Comparison of ENCODE assay signal across 9 mouse cellular contexts in the genomic region with DNA sequence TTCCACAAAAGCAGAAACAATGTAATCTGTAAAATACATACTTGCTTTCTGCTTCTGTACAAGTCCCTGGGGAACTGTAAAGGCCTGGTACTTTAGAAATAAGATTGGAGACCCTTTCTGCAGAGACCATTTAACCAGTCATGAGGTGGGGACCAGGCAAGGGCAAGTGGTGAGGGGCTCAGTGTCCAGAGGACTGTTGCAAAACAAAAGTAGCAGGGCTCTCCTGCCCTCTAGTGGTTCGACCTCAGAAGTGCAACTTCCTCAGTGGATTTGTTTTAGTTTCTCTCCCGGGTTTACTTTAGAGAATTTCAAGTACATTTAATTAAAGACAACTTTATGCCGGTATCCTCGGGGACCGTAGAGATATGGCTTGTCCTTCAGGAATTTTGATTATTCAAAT.
A peak's percentile ranks its signal among the peaks of the same experiment; 100 is the strongest.
DNase-seq lines count a peak whose midpoint lies in the region; ATAC-seq lines count a peak whose summit lies in the region.
"Had no signal": no experiment of that assay in that cellular context is flagged by ENCODE, and none has a peak within 500 bp of the region (broad histone marks: within the 10 kb centered on the region; RNA-seq: fewer than 3 reads in every experiment).

No protein-coding gene starts in this region.

- H3K4me1 ChIP-seq in forebrain, embryonic 13.5 days: 0 out of 2 replicates have a peak, but pooled peaks cover 5% of the 10 kb centered on the region
- H3K4me1 ChIP-seq in kidney, embryonic 16.5 days (ENCODE audit: insufficient read depth, low read length): 0 out of 2 replicates have a peak, but pooled peaks cover 4% of the 10 kb centered on the region
- no peaks in the 10 kb centered on the region for H3K4me1 ChIP-seq in liver, embryonic 11.5 days (replicated peaks; ENCODE audit: control insufficient read depth, insufficient read depth, low read length)
- H3K4me1 ChIP-seq: megakaryocyte, embryonic 14.5 days had no signal

- peak; percentile 76; the same call in 1 of the 2 replicates for ATAC-seq in forebrain, embryonic 13.5 days
- peak; percentile 72; the same call in 1 of the 2 replicates for ATAC-seq in kidney, embryonic 16.5 days (ENCODE audit: low FRiP score, low TSS enrichment)
- ATAC-seq in liver, embryonic 11.5 days (replicated peaks; ENCODE audit: low FRiP score): no peak

- no peak overlapping the region for H3K9ac ChIP-seq in forebrain, embryonic 13.5 days
- no peak overlapping the region for H3K9ac ChIP-seq in kidney, embryonic 16.5 days (replicated peaks; ENCODE audit: low read length)
- H3K9ac ChIP-seq in liver, embryonic 11.5 days (ENCODE audit: low read depth, low read length): no peak overlapping the region

- H3K36me3 ChIP-seq in forebrain, embryonic 13.5 days (ENCODE audit: poor library complexity, severe bottlenecking): no peaks in the 10 kb centered on the region
- H3K36me3 ChIP-seq in kidney, embryonic 16.5 days (ENCODE audit: insufficient read depth, low read length): no peaks in the 10 kb centered on the region
- no peaks in the 10 kb centered on the region for H3K36me3 ChIP-seq in liver, embryonic 11.5 days (ENCODE audit: control insufficient read depth, insufficient read depth, low read length)

- no peak overlapping the region for H3K27ac ChIP-seq in forebrain, embryonic 13.5 days
- no peak overlapping the region for H3K27ac ChIP-seq in kidney, embryonic 16.5 days (ENCODE audit: low read length)
- H3K27ac ChIP-seq in liver, embryonic 11.5 days (ENCODE audit: low read depth, low read length): no peak overlapping the region

- H3K4me3 ChIP-seq in forebrain, embryonic 13.5 days: no peak overlapping the region
- no peak overlapping the region for H3K4me3 ChIP-seq in kidney, embryonic 16.5 days (ENCODE audit: low read length)
- no peak overlapping the region for H3K4me3 ChIP-seq in liver, embryonic 11.5 days (ENCODE audit: low read depth, low read length)
- H3K4me3 ChIP-seq: megakaryocyte, embryonic 14.5 days had no signal

- H3K9me3 ChIP-seq in forebrain, embryonic 13.5 days (replicated peaks): no peaks in the 10 kb centered on the region
- no peaks in the 10 kb centered on the region for H3K9me3 ChIP-seq in kidney, embryonic 16.5 days (ENCODE audit: low read length)
- no peaks in the 10 kb centered on the region for H3K9me3 ChIP-seq in liver, embryonic 11.5 days (ENCODE audit: control insufficient read depth, low read length)
- H3K9me3 ChIP-seq: megakaryocyte, embryonic 14.5 days had no signal

- no peaks in the 10 kb centered on the region for H3K27me3 ChIP-seq in forebrain, embryonic 13.5 days
- H3K27me3 ChIP-seq in kidney, embryonic 16.5 days (ENCODE audit: insufficient read depth, low read length): no peaks in the 10 kb centered on the region
- no peaks in the 10 kb centered on the region for H3K27me3 ChIP-seq in liver, embryonic 11.5 days (replicated peaks; ENCODE audit: control insufficient read depth, insufficient read depth, low read length)
- H3K27me3 ChIP-seq: megakaryocyte, embryonic 14.5 days had no signal

- H3K4me2 ChIP-seq in forebrain, embryonic 13.5 days: no peak overlapping the region
- no peak overlapping the region for H3K4me2 ChIP-seq in kidney, embryonic 16.5 days (replicated peaks; ENCODE audit: low read depth, low read length)
- no peak overlapping the region for H3K4me2 ChIP-seq in liver, embryonic 11.5 days

- peak; percentile 14 for DNase-seq in ovary, postnatal 10 days (ENCODE audit: low spot score)
- no peak for DNase-seq in ovary, adult 18-20 months (ENCODE audit: low spot score)
- peak; percentile 60 for DNase-seq in brain, adult 2 months (ENCODE audit: low read depth, low spot score)
- peak; percentile 40 for DNase-seq in liver, embryonic 11.5 days (ENCODE audit: low spot score)
- DNase-seq in retina, embryonic 14.5 days (ENCODE audit: low spot score): peak; percentile 85
- no peak for DNase-seq in B cell, adult 2 months

- 10% methylated on average over 5 of the region's 5 CpGs for WGBS in forebrain, embryonic 13.5 days
- WGBS in kidney, embryonic 16.5 days: 7% methylated on average over 5 of the region's 5 CpGs
- WGBS in liver, embryonic 11.5 days: 15% methylated on average over 5 of the region's 5 CpGs

Comparison
In these comparisons a context has a peak if more than half of its experiments do, and no peak if none do; other contexts are left out.
1. DNase-seq: peak in ovary, postnatal 10 days (single experiment), brain, adult 2 months (single experiment), liver, embryonic 11.5 days (single experiment) and retina, embryonic 14.5 days (single experiment); none in ovary, adult 18-20 months (single experiment) and B cell, adult 2 months (0 of 2).